In the genomic region with DNA sequence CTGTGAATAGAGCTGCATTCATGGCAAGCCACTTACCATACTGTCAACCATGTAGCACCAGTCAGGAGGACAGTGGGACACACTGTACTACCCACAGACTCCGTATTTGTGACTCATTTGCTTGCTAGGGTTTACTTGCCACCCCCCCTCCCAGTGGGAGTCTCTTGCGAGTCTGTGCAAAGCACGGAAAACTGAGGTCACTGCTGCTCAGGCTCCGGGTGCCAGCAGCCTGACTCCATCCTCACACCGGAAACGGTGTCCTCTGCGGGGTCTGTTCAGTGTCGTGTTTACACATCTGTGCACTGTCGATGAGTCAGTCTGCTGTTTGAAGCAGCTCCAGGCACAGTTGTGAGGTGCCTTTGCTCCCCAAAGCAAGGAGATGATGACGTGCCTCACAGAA, we compare ENCODE assay signal across 8 mouse cellular contexts. TPM values are rescaled to one million over a fixed set of nuclear protein-coding genes. Genes with fewer than 3 reads are reported as not detected.
DNase-seq lines count a peak whose midpoint lies in the region; ATAC-seq and TF ChIP-seq lines count a peak whose summit lies in the region.
"Had no signal": no experiment of that assay in that cellular context is flagged by ENCODE, and none has a peak within 500 bp of the region (broad histone marks: within the 10 kb centered on the region; RNA-seq: fewer than 3 reads in every experiment).

No protein-coding gene starts in this region.

- no peak for TF ChIP-seq EP300 in liver, embryonic 14.5 days (IDR thresholded peaks at IDR 0.05; ENCODE audit: low read depth)

- no peaks in the 10 kb centered on the region for H3K9me3 ChIP-seq in heart, embryonic 10.5 days
- H3K9me3 ChIP-seq in liver, embryonic 14.5 days (ENCODE audit: control insufficient read depth, low read length), result no peaks in the 10 kb centered on the region

- no peak for TF ChIP-seq CTCF in liver, embryonic 14.5 days (IDR thresholded peaks at IDR 0.05; ENCODE audit: low read depth)

- DNase-seq in 3T3-L1 (ENCODE audit: low read depth, low spot score), result peak; percentile 87
- peak; percentile 84 for DNase-seq in heart, embryonic 10.5 days (ENCODE audit: low spot score)
- DNase-seq in liver, embryonic 14.5 days (ENCODE audit: low read depth in 3 of 3, low spot score in 3 of 3), result no peak
- no peak for DNase-seq in testis, postnatal 10 days (ENCODE audit: low spot score)
- no peak for DNase-seq in spleen, adult 18-20 months
- no peak for DNase-seq in ovary, adult 18-20 months (ENCODE audit: low spot score)

- H3K4me3 ChIP-seq in heart, embryonic 10.5 days, result no peak overlapping the region
- no peak overlapping the region for H3K4me3 ChIP-seq in liver, embryonic 14.5 days (ENCODE audit: insufficient read depth in 1 of 2, low read depth in 2 of 2, low read length in 2 of 2)
- H3K4me3 ChIP-seq: layer of hippocampus, adult 2 months had no signal

- H3K4me1 ChIP-seq in heart, embryonic 10.5 days, result peaks cover 91% of the 10 kb centered on the region
- H3K4me1 ChIP-seq in liver, embryonic 14.5 days (replicated peaks; ENCODE audit: control insufficient read depth in 2 of 2, insufficient read depth in 2 of 2, low read length in 1 of 2), result peaks cover 3 to 27% of the 10 kb centered on the region in 2 experiments; a peak in 2 of 4 replicates

- H3K27ac ChIP-seq in heart, embryonic 10.5 days, result peak overlapping the region; percentile 74
- no peak overlapping the region for H3K27ac ChIP-seq in liver, embryonic 14.5 days
- H3K27ac ChIP-seq: layer of hippocampus, adult 2 months had no signal

- no peak overlapping the region for H3K4me2 ChIP-seq in liver, embryonic 14.5 days (ENCODE audit: low read depth)

- 18% methylated on average over 10 of the region's 10 CpGs for WGBS in heart, embryonic 10.5 days
- WGBS in liver, embryonic 14.5 days (ENCODE audit: insufficient replicate concordance), result 60% methylated on average over 10 of the region's 10 CpGs

- peak; percentile 80 for ATAC-seq in CD4-positive, CD25-positive, alpha-beta regulatory T cell, adult 4 months
- ATAC-seq in liver, embryonic 14.5 days (ENCODE audit: insufficient read depth), result peak; percentile 27; the same call in 1 of the 2 replicates

- H3K9ac ChIP-seq in liver, embryonic 14.5 days (replicated peaks), result no peak overlapping the region

- H3K27me3 ChIP-seq in heart, embryonic 10.5 days (ENCODE audit: insufficient read depth, poor library complexity, severe bottlenecking), result no peaks in the 10 kb centered on the region
- no peaks in the 10 kb centered on the region for H3K27me3 ChIP-seq in liver, embryonic 14.5 days (ENCODE audit: control insufficient read depth, insufficient read depth, low read length)

- no peaks in the 10 kb centered on the region for H3K36me3 ChIP-seq in heart, embryonic 10.5 days
- H3K36me3 ChIP-seq in liver, embryonic 14.5 days (replicated peaks; ENCODE audit: control insufficient read depth, insufficient read depth, low read depth), result no peaks in the 10 kb centered on the region

RNA-seq across cellular contexts. Expression of a gene that starts 43.0 kb away (rescaled TPM):
- polyA plus RNA-seq in CD4-positive, CD25-positive, alpha-beta regulatory T cell, adult 4 months (2017; shearing (Covaris generic)), result 1 to 10 TPM; 3.2 to 3.3 TPM
- polyA plus RNA-seq in heart, embryonic 10.5 days (2016; fragmentation: Nextera tagmentation; extraction: Ambion mirVana), result 33.5 and 36.3 TPM in 2 replicates
- polyA plus RNA-seq in liver, embryonic 14.5 days (2012; rRNA removed), result 1.8 and 1.9 TPM in 2 replicates
- 2.7 TPM in 2 replicates for polyA plus RNA-seq in liver, embryonic 14.5 days (2014; fragmentation: Nextera tagmentation; extraction: Ambion mirVana)

Comparison
In these comparisons a context has a peak if more than half of its experiments do, and no peak if none do; other contexts are left out.
1. DNase-seq: peak in 3T3-L1 (single experiment) and heart, embryonic 10.5 days (single experiment); none in liver, embryonic 14.5 days (0 of 3), testis, postnatal 10 days (single experiment), spleen, adult 18-20 months (0 of 2) and ovary, adult 18-20 months (single experiment).